Mouse (Mus musculus) c-Kit-negative CD71-positive TER-119-positive erythroid progenitor cells, embryonic 14.5 days (primary cell): ENCODE data around the gene Prkn.

Source experiments
- DNase-seq: peaks from one replicate; pipeline ENCODE4 v3.0.0-alpha.2; 2013; ENCODE audit warnings: low read depth, low spot score

The Prkn gene

DNA sequence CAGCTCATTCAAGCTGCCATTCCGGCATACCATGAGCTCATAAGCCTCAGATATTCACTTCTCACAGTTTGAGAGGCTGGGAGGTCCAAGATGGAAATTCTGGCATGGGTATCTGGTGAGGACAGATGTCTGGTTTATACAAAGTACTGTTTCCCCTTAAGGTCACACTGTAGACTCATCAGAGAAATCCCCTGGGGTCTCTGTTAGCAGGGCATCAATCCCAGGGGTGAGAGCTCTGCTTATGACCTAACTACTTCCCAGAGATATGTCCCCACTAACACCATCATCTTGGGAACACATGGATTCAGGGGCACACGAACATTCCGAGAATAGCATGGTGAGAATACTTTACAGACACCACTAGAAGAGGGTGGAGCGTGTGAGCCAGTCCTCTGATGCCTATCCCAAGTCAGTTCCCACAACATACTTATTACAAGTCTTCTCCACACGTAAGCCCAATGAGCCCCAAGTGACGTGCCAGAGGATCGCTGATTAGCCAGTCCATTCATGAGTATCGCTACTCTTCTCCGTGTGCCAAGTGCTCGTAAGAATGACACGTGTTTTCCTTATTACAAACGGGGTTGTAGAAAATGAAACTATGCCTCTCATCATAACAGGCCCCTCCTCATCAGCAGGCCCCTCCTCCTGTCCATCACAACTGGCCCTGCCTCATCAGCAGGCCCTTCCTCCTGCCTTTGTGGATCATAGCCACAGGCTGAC is 895.1 kb downstream of the Prkn start:
- no peak for DNase-seq

DNA sequence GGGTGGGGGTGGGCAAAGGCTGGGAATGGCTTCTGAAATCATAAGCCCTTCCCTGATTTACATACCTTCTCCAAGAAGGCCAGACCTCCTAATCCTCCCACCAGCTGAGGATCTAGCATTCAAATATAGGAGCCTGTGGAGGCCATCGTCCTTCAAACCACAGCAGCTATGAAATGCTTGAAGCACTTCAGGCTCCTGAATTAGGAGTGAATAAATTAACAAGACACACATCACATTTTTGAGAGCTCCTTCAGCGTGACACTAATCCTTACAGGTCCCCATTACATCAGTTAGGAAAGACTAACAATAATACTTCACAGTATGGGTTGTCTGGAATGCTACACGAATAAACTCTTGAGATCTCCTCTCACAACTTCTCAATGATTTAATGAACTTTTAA is 896.3 kb downstream of the Prkn start:
- DNase-seq, result no peak

GRCm38 (mm10) chr17:11737905-11738304 is 897.7 kb downstream of the Prkn start:
- DNase-seq, result no peak

- DNase-seq, result no peak
These were observed 900.5 kb downstream of the Prkn start for GRCm38 (mm10) chr17:11740716-11741115.

GRCm38 (mm10) chr17:11741161-11741560 is 901.0 kb downstream of the Prkn start:
- no peak for DNase-seq

DNA sequence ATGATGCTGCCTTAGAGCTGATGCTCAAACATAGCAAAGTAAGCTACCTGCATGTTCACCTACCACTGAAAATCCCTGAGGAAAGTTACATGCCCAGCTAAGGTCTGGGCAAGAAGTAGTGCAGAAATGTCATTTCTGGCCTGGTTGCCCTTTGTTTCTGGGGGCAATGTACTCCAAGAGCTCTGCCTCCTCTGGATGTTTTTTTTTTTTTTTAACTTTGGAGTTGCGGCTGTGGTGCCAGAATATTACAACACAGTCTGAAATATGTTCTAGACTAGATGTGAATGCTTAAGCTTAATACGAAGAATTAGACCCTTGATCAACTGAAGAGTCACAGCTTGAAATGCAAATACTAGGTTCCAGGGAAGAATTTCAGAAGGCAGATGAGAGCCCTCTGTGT is 911.1 kb downstream of the Prkn start:
- no peak for DNase-seq

DNA sequence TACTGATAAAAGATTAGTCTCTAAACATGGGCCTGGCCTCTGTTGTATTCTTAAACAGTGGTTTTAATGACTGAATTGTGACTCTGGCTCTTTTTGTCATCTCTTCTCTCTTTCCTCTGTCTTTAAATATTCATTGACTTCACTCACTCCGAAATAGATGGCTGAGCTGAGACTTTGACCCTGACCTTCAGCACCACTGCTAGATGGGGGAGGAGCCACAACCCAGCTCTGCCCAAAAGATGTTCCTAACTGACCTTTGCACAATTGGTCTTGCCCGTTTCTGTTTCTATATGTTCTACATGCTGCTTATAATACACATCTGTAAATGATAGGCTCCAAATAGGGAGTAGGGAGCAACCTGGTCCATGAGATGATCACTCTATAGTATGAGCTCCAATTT is 912.5 kb downstream of the Prkn start:
- no peak for DNase-seq

DNA sequence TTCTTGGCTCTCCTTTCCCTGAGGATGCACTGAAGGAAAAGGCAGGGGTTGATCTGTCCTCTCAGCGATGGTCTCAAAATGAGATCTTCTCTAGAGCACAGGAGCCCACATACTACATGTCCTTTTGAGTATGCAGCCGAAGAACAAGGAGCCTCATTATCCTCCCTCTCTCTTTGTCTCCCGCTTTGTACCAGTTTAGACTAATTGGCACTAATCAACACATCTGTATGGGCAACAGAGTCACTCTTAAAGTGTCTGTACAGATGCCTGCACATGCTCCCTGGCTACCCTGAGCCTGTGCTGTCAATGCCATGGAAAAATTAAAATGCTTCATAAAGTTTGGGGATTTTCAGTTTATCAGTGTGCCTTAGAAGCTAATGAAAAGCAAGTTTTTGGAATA is 924.9 kb downstream of the Prkn start:
- DNase-seq, result no peak

DNA sequence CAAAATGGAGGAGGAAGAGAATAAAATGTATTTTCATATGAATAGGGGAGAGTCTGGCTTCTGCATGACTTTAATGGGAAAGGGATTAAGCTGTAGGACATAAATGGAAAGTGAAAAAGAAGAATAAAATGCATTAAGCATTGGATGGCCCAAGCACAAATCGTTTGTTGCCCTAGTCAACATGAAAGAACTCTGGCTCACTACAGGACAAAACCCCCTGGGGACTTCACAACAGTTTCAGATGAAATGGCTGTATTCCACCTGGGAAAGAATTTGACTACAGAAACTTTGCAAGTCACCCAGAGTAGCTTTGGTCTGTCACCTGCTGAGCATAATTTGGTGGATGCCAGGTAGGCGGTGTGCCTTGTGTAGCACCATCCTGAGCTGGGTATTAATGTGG is 925.4 kb downstream of the Prkn start:
- DNase-seq, result no peak

- DNase-seq, result no peak
These were observed 927.1 kb downstream of the Prkn start for GRCm38 (mm10) chr17:11767301-11767700.

GRCm38 (mm10) chr17:11768345-11768744 is 928.2 kb downstream of the Prkn start:
- no peak for DNase-seq

GRCm38 (mm10) chr17:11768971-11769370 is 928.8 kb downstream of the Prkn start:
- DNase-seq, result no peak

DNA sequence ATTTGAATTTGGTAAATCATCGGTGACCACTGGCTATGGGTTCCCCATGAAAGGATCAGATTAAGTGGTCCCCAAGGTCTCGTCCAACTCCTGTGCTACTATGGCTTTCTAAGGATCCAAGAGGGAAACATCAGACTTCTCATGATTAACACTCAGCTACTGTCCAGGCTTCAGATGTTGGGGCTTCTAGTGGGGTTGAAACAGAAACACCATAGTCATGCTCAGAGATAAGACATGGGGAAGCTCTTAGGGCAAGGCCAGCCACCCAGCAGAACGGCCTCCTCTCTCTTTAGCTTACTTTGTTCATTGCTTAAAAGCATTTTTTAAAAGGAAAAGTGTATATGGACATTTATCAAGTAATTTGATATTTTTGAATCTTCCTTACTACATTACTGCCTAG is 929.3 kb downstream of the Prkn start:
- DNase-seq, result no peak

DNA sequence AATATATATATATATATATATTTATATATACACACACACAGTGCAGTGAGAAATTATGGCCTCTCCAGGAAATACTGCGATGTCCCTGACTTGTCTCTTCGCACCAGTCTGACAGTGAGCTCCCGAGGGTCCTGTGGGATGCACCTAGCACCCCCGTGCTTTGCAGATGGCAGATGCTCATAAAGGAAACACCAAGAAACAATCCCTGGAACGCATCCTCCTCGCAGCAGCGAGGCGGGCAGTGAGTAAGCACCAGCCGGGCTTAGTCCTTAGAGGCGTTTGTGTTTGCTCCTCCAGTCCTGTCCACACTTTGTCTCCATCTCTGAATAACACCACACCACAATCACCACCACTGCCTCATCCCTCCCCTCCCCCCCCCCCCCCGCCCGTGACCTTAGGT is 939.4 kb downstream of the Prkn start:
- DNase-seq, result no peak

DNA sequence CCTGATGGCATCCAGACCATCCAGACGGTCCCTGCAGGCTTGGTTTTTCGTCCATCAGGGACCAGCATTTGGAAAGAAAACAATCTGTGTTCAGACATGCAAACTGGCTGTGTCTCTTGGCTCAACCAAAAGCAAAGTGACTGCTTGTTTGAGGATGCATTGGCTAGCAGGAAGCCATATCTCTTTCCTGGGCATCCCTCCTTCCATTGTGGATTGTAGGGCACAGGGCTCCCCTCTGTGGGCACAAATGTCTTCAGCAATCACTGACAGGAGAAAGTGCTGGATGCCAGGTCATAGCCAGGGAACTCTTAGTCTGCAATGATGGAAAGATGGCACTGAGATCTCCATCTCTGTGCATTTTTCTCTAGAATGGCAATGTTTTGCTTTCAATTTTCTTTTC is 939.8 kb downstream of the Prkn start:
- DNase-seq, result no peak

GRCm38 (mm10) chr17:11780805-11781481 is 940.8 kb downstream of the Prkn start:
- no peak for DNase-seq

DNA sequence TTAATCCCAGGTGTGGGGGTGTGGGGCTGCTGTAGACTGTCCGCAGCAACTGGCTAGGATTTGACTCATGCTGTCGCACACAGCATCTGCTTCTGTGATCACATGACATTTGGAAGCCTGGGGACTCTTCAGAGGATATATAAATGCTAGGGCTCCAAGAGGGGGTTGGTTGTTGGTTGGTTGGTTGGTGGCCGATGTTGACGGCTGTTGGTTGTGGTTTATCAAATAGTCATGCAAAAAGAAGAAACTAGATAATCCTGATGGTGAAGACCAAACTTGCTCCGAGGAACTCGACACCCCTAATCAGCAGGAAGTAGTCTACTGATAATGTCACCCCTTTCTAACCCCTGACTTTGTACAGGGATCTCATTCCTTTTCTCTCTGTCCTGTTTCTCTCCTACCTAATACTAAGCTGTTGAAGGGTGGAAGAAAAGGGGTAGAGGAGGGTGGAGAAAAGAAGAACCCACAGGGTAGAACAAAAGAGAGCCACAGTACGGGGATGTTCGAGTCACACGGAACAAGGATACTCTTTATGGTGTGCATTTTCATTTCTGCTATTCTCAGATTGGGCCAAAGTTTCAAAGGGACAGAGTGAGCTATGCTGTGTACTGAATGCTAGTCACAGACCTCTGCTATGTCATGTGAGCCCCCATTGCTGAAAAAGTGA is 948.2 kb downstream of the Prkn start:
- DNase-seq, result no peak

DNA sequence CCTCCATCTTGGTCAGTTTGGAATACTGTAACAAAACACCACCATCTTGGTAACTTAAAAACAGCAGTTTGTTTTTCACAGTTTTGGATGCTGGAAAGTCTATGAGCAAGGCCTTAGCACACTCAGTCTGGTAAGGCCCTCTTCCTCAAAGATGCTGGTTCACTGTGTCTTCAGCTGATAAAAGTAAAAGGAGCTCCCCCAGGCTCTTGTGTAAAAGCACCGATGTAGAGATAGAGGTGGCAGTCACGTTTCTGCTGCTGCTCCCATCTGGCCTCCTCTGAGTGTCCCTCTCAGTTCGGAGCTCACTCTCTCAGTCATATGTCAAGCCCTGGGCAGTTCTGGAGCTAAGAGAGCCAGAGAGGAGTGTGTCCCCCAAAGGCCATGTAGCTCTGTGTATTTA is 955.8 kb downstream of the Prkn start:
- DNase-seq, result no peak

GRCm38 (mm10) chr17:11801226-11801625 is 961.0 kb downstream of the Prkn start:
- no peak for DNase-seq

DNA sequence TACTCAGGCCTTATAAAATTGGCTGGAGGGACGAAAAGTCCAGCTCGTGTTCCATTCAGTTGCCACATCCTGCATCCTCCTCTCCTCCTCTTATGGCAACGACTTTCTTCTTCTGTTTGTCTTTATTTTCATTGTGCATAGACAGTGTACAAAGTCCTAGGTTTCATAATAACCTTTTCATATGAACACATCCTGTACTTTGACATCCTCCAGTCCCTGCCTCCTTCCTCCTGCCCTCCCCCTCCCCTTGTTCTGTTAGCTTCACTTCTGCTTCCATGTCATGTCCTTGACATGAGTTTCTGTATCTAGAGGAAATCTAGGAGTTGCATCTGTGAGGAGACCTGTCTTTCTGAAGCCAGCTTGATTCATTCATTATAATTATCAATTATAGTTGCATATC is 967.1 kb downstream of the Prkn start:
- no peak for DNase-seq

DNA sequence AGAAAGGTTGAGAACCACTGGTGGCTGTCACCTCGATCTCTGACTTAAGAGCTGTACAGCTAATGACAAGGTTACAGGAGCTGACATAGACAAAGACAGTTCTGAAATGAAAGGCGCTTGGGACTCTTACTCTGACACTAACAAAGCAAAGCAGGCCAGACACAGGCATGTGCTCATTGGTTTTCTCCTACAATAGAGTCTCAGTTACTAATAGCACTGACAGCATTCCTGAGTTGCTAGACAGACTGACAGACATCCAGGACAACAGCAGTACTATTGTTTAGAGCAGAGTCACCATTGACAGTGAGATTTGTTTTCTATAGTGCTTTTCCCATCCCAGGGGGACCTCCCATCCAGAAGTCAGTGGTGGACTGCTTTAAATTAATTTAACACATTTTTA is 977.7 kb downstream of the Prkn start:
- DNase-seq, result no peak

- no peak for DNase-seq
These were observed 979.3 kb downstream of the Prkn start for GRCm38 (mm10) chr17:11819506-11819905.

GRCm38 (mm10) chr17:11820757-11821156 is 980.6 kb downstream of the Prkn start:
- DNase-seq, result no peak
